Mouse (Mus musculus): Measurements from ENCODE around the gene Dusp18.

Gene Dusp18

DNA sequence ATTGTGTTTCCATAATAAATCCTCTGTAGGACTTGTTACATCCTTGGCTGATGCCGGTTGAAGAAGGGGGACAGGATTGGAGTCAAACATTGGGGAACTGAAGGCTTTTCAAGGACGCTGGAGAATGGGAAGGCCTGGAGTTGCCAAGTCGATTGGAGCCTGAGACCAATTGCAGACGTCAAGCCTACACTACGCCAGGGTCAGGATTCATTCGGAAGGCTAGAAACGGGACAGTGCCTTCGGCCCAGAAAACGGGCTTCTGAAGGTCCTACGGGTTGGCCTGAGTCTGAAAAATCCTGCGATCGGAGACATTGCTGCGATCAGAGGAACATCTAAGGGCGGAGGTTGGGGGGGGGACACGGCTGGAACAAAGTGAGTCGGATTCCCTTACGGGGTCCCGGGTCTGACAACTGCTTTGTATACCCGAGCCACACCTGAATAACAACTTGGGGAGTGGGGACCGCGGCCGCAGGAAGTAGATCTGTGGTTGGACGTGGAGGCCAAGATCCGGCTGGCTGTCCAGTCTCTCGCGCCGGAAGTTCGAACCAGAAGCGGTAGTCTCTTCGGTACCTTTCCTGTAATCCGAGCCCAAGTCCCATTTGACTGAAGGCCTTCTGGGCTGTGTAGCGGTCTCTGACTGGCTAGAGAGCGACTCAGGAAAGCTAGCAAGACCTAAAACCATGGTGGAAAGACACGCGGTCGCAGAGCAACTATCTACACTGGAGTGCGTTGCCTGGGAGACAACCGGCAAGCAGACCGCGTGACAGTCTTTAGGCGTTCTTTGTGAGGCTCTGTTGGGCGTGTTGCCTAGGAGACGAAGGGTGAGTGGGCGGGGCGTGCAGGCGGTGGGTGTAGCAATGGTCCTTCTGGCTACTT is at the start of gene Dusp18, which contains the start of gene 4921536K21Rik:
Gene Dusp18 (plus strand): TSS at position 835 of the 876 bp plus-strand sequence.
Gene 4921536K21Rik (minus strand): TSS at position 693 of the 876 bp plus-strand sequence.
- peak; percentile 86 to 92 for DNase-seq (ENCODE audit: low read depth in 1 of 2, low spot score in 2 of 2)

DNA sequence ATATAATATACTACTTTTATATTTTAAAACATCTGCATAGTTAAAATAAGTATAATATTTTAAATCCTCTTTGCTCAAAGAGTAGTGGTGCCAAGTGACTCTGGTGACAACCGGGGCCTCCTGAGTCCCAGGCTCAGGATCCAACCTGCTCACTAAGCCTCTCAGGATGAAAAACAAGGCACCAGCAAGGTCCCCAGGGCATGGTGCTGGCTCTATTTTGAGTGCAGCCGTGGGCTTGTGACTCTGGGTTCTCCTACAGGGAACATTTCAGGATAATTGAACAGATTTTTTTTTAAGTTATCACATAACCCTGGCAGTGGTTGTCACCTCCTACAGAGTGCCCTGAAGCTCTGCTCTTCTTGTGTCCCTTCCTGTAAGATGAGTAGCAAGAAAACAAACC is 48.7 kb upstream of the Dusp18 start:
- DNase-seq (ENCODE audit: low read depth in 1 of 2, low spot score in 2 of 2), result no peak

DNA sequence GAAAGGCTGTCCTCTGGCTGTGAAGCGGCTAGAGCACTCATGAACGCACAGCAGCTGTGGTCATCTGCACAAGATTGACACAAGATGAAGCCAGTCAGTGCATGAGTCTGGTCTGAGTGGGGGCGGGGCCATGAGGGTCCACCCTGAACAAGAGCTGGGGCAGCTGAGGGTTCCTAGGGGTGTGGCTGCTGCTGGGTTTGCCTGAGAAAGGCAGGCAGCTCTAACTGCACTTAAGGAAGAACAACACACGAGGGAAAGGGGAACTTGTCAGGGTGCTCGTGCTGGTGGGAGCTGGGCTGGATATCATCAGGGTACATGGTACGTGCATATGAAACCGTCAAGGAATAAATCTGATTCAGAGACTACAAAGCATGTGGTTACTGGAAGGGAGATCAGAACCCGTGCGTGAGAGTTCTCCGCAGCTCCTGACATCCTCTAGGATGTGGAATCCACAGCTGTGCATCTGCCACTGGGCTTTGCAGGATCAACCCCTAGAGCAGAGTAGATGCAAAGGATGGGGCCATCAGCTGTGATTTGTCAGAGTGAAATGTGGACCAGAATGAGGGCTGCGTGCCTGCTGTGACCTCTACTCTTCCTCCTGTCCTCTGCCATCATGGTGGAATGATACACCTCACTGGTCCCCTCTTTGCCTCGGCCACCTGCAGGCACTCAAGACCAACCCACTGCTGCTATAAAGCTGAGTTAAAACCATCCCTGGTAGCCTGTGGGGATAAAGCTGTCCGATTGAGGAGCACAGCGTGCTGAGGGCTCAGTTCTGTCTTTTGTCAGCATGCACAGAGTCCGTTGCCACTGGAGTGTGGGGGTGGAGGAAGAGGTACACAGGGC is 45.3 kb upstream of the Dusp18 start:
- no peak for DNase-seq (ENCODE audit: low read depth in 1 of 2, low spot score in 2 of 2)

DNA sequence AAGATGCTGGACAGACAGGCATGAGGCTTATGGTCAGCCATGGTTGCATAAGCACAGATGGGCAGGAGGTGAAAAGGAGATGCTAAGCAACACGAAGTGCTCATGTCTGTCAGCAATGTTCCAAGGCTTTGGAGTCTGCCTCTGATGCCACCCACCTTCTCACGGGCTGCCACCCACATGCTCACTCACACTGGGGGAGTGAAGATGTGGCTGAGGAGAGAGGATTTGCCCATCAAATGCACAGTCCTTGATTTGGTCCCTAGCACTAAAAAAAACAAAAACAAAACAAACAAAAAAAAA is 44.8 kb upstream of the Dusp18 start:
- DNase-seq (ENCODE audit: low read depth in 1 of 2, low spot score in 2 of 2), result no peak

GRCm38 (mm10) chr11:3850746-3851277 is 44.2 kb upstream of the Dusp18 start:
- no peak for DNase-seq (ENCODE audit: low read depth in 1 of 2, low spot score in 2 of 2)

DNA sequence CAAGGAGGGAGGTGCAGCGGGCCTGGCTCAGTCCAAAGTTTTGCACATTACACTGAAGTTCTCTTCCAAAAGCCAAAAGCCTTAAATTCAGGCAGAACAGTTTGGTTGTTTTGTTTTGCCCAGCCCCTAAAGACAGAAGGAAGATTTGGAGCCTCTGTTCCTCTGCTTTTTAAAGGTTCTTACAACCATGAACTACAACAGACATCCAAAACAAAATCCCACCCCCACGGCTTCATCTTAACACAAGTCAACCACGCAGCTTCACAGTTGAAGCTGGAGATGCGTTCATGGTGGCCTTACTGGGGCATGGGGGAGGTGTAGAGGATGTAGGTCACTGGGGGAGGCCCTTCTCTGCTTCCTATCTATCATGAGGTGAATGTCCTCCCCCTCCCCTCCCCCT is 43.2 kb upstream of the Dusp18 start:
- no peak for DNase-seq (ENCODE audit: low read depth in 1 of 2, low spot score in 2 of 2)

DNA sequence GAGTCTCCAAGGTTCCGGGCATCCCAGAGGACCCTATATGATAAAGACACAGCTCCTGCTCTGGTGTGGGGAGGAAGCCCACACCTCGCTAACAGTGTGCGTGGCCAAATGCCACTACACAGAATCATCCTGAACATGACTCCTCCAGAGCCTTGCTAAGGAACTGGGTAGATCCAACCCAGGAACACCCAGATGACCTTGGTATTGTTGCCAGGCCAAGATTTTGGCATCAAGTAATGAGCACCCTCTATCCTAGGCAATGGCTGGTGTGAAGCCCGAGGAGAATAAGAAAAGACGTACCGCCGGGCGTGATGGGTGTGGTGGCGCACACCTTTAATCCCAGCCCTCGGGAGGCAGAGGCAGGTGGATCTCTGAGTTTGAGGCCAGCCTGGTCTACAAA is 42.0 kb upstream of the Dusp18 start:
- DNase-seq (ENCODE audit: low read depth in 1 of 2, low spot score in 2 of 2), result no peak

DNA sequence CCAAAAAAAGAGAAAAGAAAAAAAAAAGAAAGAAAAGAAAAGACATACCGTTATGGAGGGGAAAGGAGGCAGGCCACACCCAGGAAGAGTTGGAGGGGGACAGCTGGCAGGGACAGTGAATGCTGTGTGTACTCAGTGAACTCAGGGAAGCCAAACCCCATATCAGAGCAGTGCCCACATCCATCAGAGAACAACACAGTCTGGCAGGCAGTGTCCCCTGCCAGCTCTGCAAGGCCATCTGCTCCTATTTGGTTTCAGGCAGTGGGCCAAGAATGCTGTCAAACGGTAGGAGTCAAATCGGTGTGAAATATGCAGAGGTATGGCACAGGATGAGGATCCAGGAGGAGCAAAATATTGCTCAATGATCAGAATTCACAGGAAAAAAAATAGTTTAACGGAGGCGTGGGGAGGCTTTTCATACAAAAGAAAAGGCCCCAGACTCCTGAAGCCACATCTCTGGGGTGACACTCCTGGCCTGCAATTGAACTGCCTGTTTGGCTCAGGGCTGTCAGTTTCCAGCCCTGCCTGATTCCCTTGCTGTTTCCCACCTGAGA is 41.5 kb upstream of the Dusp18 start:
- no peak for DNase-seq (ENCODE audit: low read depth in 1 of 2, low spot score in 2 of 2)

DNA sequence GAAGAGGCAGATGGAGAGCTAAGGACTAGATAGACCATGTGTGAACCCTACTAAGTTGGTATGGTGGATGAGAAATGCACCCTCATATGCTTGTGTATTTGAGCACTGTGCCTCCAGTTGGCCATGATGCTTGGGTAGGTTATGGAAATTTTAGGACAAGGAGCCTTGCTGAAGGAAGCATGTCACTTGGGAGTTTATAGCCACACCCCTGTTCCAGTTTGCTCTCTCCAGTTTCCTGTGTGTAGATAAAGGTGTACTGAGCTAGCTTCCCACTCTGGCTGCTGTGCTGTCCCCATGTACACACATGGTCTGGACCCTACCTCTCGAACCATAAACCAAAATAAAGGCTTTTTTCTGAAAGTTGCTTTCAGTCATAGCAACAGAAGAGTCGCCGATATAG is 40.9 kb upstream of the Dusp18 start:
- DNase-seq (ENCODE audit: low read depth in 1 of 2, low spot score in 2 of 2), result no peak

- DNase-seq (ENCODE audit: low read depth in 1 of 2, low spot score in 2 of 2), result no peak
Observed at GRCm38 (mm10) chr11:3855846-3856245, 39.2 kb upstream of the Dusp18 start.

DNA sequence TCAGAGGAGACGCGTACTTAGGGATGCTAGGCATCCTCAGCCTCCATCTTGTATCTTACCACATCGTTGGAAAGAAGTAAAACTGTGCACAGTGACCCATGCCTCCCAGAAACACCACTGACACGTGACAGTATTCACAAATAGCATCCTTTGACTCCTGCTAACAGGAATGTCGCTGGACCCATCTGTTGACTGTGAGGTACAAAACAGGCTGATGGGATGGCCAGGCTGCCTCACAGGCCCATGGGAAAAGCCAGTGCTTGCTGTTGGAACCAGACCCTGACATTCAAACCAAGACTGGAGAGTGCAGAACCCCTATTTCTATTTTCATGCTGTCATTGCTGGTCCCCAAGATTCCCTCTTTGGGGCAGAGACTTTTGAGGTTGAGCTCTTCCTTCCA is 37.1 kb upstream of the Dusp18 start:
- no peak for DNase-seq (ENCODE audit: low read depth in 1 of 2, low spot score in 2 of 2)

- no peak for DNase-seq (ENCODE audit: low read depth in 1 of 2, low spot score in 2 of 2)
Observed at GRCm38 (mm10) chr11:3859778-3860177, 35.3 kb upstream of the Dusp18 start.

- DNase-seq (ENCODE audit: low read depth in 1 of 2, low spot score in 2 of 2), result no peak
Observed at GRCm38 (mm10) chr11:3860361-3860760, 34.7 kb upstream of the Dusp18 start.

GRCm38 (mm10) chr11:3862661-3863453 is 32.2 kb upstream of the Dusp18 start:
- no peak for DNase-seq (ENCODE audit: low read depth in 1 of 2, low spot score in 2 of 2)

DNA sequence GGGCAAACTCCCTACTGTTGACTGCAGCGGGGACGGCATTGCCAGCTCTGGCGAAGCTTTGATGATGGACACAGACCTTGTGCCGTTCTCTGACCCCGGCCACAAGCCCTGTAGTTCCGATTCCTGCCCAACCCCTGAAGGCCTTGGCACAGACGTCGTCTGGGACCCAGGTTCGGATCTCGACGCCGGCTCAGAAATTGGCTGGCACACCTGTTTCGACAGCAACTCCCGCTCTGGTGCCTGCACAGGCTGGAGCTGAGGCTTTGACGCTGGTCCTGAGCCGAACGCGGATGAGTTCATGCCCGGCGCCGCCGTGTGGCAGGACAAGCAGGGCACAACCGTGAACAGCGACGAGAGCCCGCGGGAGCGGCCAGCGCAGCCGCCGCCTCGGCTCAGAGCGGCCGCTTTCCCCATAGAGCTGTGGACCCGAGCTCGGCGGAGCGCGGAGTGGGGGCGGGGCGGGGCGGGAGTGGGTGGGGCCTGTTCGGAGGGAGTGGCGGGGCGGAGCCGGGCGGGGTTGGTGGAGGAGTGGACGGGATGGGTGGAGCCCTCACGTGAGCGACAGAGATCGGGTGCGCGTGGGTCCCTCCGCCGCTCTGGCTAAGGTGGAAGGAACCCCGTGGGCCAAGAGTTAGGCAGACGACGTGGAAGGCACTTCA is 31.5 kb upstream of the Dusp18 start, which contains the start of gene Osbp2:
Gene Osbp2 (minus strand): TSS at position 450 of the 659 bp plus-strand sequence.
- no peak for DNase-seq (ENCODE audit: low read depth in 1 of 2, low spot score in 2 of 2)

- no peak for DNase-seq (ENCODE audit: low read depth in 1 of 2, low spot score in 2 of 2)
Observed at GRCm38 (mm10) chr11:3864343-3864742, 30.7 kb upstream of the Dusp18 start.

GRCm38 (mm10) chr11:3876419-3876818 is 18.6 kb upstream of the Dusp18 start:
- DNase-seq (ENCODE audit: low read depth in 1 of 2, low spot score in 2 of 2), result no peak

GRCm38 (mm10) chr11:3878660-3879059 is 16.4 kb upstream of the Dusp18 start:
- no peak for DNase-seq (ENCODE audit: low read depth in 1 of 2, low spot score in 2 of 2)

GRCm38 (mm10) chr11:3879836-3880235 is 15.2 kb upstream of the Dusp18 start:
- DNase-seq (ENCODE audit: low read depth in 1 of 2, low spot score in 2 of 2), result peak in 1 of 2 experiments; percentile 48

DNA sequence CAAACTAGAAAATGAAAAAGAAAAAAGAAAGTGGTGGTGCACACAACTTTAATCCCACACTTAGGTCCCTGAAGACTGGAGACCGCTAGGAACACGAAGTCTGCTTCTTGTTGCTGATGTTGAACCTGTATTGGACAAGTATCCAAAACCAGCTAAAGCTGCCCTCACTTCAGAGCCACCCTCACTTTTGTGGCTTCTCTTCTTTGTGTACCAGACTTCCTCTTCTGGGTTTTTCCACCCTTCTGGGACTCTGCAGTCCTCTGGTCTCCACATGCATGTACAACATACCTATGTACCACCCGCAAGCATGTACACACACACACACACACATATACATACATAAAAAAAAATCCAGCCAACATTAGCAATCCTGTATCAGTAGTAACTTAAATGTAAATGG is 11.3 kb upstream of the Dusp18 start:
- DNase-seq (ENCODE audit: low read depth in 1 of 2, low spot score in 2 of 2), result no peak
